Mouse (Mus musculus) spleen, adult 12 weeks (tissue): ENCODE measurements around the gene Odf2.

Experiments used
- DNase-seq: peaks from one replicate; pipeline ENCODE4 v3.0.0; 2022; ENCODE audit warnings: low spot score

Gene Odf2

DNA sequence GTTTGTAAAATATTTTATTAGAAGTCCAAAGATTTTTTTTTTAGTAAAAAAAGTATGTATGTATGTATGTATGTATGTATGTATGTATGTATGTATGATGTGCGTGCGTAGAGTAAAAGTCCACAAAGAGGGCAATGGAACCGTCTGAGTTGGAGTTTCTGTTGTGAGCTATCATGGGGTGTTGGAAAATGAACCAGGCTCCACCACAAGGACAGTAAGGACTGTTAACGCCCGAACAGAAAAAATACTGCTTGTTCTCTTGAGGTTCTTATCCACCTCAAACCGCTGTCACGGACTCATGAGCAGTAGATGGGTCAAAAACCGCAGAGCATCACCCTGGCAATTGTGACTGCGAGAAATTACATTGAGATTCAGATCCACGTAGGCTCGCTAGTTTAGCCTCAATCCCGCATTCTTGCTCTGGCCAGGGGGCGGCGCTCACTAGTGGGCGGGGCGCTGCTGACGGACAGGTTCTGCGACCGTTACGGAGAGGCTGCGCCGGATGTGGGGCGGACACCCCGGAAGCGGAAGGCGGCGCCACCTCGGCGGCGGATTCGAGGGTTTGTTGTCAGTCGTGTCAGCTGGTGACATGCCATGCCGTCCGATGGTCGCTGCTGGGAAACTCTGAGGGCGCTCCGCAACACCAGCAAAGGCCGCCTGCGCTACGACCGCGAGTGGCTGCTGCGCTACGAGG lies 46.0 kb downstream of the Odf2 start, which contains the start of gene Gle1:
Gene Gle1, plus strand, starts transcription at position 521 of the 694 bp plus-strand sequence.
- peak; percentile 96 for DNase-seq

- DNase-seq, result no peak
Measured at GRCm38 (mm10) chr2:29940073-29940472, 51.1 kb downstream of the Odf2 start.

DNA sequence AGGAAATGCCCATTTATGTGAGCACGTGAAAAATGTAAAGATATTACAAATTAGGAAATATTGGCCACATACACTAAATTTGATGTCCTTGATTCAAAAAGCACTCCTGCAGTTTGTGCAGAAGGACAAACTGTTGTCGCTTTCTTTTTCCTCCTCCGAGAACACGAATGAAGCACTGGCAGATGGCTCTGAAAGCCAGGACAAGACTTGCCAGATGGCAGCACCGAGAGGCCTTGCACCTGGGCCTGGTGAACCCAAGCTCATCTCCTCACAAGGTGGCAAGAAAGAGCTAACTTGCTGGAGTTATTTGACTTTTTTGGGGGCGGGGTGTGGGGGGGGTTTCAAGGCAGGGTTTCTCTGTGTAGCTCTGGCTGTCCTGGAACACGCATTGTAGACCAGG lies 51.8 kb downstream of the Odf2 start:
- DNase-seq, result no peak

GRCm38 (mm10) chr2:29944723-29945122 lies 55.7 kb downstream of the Odf2 start:
- no peak for DNase-seq

- no peak for DNase-seq
Measured at GRCm38 (mm10) chr2:29948896-29949295, 59.9 kb downstream of the Odf2 start.

DNA sequence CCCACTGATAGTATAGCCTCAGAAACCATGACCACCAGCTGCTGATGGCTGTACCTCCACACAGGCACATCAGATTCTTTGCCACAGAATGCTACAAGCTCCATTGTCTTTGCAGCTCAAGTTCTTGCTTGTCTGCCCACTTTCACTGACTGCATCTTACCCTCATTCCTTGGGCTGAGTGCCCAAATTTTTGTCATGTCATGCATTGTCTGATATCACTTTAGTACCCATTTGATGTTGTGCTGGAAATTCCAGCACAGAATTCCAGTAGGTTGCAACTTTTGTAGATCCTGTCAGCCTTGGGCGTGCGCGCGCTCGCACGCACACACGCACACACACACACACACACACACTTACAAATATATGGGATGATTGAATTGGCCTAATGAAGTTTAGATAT lies 72.2 kb downstream of the Odf2 start:
- DNase-seq, result no peak

DNA sequence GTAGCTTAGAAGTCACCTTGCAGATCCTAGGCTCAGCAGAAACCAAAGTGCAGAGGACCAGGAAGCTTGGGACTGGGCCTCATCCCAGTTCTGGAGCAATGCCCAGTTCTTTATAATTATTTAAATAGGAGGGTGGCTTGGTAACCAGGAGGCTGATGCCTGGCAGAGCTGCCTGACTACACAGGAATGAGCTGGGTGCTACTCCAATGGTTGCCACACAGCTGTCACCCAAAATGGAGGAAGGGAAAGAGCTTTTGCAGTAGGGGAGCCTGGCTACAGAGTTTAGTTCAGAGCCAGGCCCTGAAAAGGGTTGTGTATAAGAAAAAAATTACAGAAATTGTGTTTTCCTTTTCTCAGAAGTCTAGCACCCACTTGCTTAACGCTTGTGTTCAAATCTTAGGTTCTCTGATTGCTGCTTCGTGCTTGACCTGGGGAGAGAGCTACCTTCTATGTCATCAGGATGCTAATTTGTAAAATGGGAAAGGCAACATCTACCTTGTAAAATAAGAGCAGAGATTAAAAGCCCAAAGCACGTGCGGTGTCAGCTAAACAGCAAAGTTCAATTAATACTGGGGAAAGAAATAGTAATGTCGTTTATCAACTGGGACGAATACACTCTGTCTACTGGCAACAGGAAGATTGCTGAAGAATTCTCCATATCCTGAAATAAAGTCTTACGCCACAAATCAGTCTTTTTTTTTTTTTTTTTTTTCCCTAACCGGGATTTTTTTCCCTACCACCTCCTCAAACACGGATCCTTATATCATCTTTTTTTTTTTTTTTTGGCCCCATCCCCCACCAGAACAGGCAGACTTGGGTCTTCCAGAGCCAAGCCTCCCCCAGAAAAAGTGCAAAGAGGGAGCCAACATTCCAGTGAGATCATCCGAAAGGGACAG lies 75.6 kb downstream of the Odf2 start:
- DNase-seq, result no peak

DNA sequence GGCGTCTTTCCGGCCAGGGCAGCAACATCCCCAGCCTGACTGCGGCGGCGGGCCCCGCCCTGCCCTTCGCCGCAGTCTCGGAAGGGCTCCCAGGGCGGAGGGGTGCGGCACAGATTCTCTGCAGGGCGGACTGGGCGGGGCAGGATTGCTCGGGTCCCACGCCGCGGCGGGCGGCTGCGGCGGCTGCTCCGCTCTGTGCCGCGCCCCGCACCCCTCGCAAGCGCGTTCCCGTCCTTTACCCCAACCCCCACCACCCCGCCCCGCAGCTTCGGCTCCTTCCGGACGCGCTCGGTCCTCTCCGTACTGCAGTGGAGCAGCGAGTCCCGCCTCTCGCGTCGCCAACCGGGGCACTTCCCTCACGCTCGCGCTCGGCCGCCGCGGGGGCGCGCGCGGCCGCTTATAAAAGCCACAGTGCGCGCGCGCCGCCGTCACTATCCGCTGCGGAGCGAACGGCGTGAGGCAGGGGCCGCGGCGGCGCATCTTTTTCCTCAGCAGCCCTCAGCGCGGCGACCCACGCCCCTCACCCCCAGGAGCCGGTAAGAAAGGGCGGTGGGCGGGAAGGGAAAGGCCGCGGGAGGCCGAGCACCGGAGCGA lies 76.3 kb downstream of the Odf2 start, which contains the start of gene Sptan1:
Gene Sptan1, plus strand, starts transcription at position 311 of the 594 bp plus-strand sequence.
- peak; percentile 72 for DNase-seq

DNA sequence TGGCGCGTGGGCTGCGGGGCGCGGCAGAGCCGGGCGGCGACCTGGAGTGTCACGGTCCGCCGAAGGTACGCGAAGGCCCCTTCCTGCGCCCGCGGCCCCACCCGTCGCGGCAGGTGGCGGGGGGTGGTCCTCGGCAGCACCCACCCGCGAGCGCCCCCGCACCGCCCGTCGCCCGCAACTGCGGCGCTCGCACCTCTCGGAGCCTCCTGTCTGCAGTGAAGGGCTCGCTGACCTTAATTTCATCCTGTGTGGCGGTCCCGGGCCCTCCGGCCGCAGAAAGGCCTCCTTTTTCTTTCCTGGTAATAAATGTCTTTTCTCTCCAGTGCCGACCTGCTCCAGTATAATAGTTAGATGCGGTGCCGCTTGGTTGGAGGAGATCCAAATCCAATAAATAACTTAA lies 76.9 kb downstream of the Odf2 start:
- no peak for DNase-seq

DNA sequence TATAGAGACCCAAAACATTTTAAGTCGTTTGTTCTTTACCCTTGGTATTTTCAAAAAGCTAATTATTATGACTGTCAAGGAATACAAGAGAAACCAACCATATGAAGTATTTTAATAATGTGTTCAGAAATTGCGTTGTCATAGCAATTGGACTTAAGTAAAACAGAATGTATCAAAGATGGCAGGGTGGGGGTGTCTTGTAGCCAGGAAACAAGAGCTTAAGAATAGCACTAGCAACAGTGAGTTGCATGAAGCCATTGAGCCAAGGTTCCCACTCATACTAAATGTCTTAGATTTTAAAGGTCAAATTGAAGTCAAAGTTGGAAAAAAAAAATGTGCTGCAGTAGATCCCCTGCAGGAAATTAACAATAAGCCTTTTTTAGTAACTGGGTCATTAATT lies 77.8 kb downstream of the Odf2 start:
- no peak for DNase-seq

GRCm38 (mm10) chr2:29967768-29968167 lies 78.7 kb downstream of the Odf2 start:
- DNase-seq, result no peak

GRCm38 (mm10) chr2:29968638-29969037 lies 79.6 kb downstream of the Odf2 start:
- DNase-seq, result no peak

DNA sequence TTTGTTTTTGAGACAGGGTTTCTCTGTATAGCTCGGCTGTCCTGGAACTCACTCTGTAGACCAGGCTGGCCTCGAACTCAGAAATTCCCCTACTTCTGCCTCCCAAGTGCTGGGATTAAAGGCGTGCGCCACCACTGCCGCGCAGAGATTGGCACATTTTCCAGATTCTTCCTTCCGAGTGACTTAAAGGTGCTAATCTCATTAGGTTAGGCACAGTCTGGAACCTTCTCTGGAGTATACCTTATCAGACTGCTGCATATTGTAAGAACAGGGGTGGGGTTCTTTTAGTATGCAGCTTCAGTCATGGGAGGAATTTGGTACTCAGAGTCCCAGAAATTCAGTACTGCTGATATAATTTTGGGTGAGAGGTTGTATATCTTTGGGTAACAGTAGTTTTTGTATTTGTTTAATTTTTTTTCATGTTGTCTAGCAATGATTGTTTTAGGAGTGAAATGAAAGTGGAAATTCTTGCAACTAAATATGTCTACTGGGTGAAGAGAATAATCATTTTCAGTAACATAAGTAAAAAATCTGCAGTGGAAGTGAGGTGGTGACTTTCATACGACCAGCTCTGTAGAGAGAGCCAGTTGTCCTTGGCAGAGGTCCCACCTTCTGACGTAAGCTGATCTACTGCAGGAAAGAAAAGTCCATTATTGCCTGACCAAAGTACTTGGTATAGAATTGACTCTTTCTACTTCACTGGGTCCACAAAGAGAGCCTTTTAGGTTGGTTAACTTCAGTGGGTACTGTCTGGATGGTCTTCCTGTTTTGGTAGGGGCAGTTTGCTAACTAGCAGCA lies 83.0 kb downstream of the Odf2 start:
- no peak for DNase-seq

DNA sequence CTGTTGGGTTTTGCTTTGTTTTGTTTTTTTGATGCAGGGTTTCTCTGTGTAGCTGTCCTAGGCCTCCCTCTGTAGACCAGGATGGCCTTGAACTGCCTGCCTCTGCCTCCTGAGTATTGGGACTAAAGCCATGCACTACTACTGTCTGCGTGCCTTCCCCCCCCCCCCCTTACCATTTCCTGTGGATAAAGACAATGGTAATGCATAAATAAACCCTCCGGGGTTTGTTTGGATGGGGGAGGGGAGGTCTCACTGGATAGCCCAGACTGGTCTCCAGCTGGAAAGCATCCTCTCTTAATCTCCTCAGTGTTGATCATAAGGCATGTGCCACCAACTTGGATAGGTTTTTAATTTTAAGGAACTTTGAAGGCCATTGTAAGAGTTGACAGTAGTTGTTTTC lies 84.5 kb downstream of the Odf2 start:
- DNase-seq, result no peak

- no peak for DNase-seq
Measured at GRCm38 (mm10) chr2:29977307-29977706, 88.3 kb downstream of the Odf2 start.

GRCm38 (mm10) chr2:29980661-29981060 lies 91.6 kb downstream of the Odf2 start:
- DNase-seq, result no peak
